Mouse (Mus musculus) ES-CJ7 (cell line): Measurements from ENCODE around the gene Ezr.

Source experiments
- DNase-seq: peaks from one replicate; pipeline ENCODE4 v3.0.0; 2011; ENCODE audit warnings: low read depth, low spot score

Ezr gene

GRCm38 (mm10) chr17:6768301-6768788 is 14.2 kb downstream of the Ezr start:
- DNase-seq, result no peak

GRCm38 (mm10) chr17:6767771-6768170 is 14.8 kb downstream of the Ezr start:
- no peak for DNase-seq

GRCm38 (mm10) chr17:6766823-6767222 is 15.8 kb downstream of the Ezr start:
- DNase-seq, result no peak

GRCm38 (mm10) chr17:6765886-6766285 is 16.7 kb downstream of the Ezr start:
- peak; percentile 51 for DNase-seq

- DNase-seq, result no peak
Observed at GRCm38 (mm10) chr17:6764730-6765129, 17.9 kb downstream of the Ezr start.

GRCm38 (mm10) chr17:6764227-6764593 is 18.4 kb downstream of the Ezr start:
- DNase-seq, result no peak

- no peak for DNase-seq
Observed at GRCm38 (mm10) chr17:6763513-6764226, 18.9 kb downstream of the Ezr start.

- DNase-seq, result peak; percentile 59
Observed at GRCm38 (mm10) chr17:6759717-6760292, 22.8 kb downstream of the Ezr start.

GRCm38 (mm10) chr17:6758845-6759244 is 23.7 kb downstream of the Ezr start:
- no peak for DNase-seq

- no peak for DNase-seq
Observed at GRCm38 (mm10) chr17:6757902-6758301, 24.7 kb downstream of the Ezr start.

GRCm38 (mm10) chr17:6755873-6756272 is 26.7 kb downstream of the Ezr start:
- DNase-seq, result no peak

GRCm38 (mm10) chr17:6755176-6755575 is 27.4 kb downstream of the Ezr start:
- DNase-seq, result no peak

GRCm38 (mm10) chr17:6752375-6752774 is 30.2 kb downstream of the Ezr start:
- DNase-seq, result no peak

- DNase-seq, result peak; percentile 54
Observed at GRCm38 (mm10) chr17:6751221-6751859, 31.2 kb downstream of the Ezr start.

GRCm38 (mm10) chr17:6748779-6749464 is 33.7 kb downstream of the Ezr start:
- DNase-seq, result no peak

GRCm38 (mm10) chr17:6747478-6747877 is 35.1 kb downstream of the Ezr start:
- no peak for DNase-seq

GRCm38 (mm10) chr17:6746452-6747231 is 35.9 kb downstream of the Ezr start:
- DNase-seq, result no peak

- DNase-seq, result no peak
Observed at GRCm38 (mm10) chr17:6745975-6746374, 36.6 kb downstream of the Ezr start.

- DNase-seq, result no peak
Observed at GRCm38 (mm10) chr17:6745503-6745902, 37.1 kb downstream of the Ezr start.

- no peak for DNase-seq
Observed at GRCm38 (mm10) chr17:6744871-6745270, 37.7 kb downstream of the Ezr start.

- no peak for DNase-seq
Observed at GRCm38 (mm10) chr17:6744366-6744765, 38.2 kb downstream of the Ezr start.
